Mouse (Mus musculus) retina, adult 2 months (tissue): ENCODE results near the gene Anapc15-ps.

Experiments used
- DNase-seq: peaks from one replicate; pipeline ENCODE4 v3.0.0-alpha.2; 2012; ENCODE audit warnings: low read depth, low spot score

Anapc15-ps gene

DNA sequence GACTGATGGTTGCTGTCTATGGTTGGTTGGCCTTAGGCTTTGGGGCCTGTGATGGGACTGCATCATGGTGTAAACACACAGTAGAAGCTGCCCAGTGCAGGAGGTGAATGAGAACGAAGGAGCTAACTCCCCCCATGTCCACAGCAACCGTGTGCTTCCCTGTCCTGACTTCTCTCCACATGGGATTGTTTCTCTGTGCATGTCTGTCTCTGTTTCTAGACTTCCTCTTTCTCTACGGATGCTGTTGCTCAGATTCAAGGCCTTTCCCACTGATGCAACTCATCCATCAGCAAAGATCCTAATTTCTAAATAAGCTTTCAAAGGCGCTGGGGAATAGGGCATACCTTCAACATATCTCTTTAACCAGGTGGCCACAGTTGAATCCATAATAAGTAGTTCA is 3.4 kb downstream of the Anapc15-ps start:
- DNase-seq, result no peak

DNA sequence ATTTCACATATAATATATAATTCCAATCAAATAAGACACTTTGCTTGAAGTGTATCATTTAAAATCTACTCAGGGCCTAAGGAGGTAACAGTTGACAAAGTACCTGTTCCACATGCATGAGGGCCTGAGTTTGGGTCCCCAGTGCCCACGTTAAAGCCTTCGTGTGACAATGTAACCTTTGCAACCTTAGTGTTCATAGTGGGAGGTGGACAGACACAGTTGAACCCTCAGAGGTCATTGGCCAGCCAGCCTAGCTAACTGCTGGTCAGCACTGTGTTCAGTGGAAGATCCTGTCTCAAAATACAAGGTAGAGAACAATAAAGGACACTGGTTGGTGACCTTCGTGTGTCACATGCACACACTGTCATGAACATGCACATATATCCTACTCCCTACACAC is 4.2 kb downstream of the Anapc15-ps start:
- no peak for DNase-seq

DNA sequence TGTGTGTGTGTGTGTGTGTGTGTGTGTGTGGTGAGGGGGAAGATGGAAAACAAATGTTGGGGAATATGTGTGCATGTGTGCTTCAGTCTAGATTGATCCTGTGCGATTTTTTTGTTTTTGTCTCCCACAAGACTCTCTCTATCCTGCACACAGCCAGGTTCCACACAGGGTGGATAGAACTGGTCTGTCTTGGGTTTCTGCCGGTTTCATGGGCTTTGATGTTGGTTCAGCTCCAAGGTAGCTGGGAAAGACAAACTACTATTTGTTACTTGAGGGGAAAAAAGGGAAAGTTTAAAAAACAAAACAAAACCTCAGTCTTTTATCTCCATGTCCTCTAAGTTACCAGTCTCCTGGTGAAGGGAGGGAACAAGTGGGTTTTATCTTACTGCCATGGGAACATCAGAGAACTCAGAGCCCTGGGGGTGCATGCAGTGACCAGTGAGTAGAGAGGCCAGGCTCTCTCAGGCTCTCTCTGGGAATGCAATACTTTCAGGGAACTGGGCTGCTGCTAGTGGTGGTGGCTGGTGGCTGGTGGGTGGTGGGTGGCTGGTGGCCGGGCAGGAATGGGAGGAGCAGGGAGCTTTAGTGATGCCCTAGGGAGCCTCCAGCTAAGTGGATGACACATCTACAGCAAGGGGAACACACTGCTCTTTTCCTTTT is 5.8 kb downstream of the Anapc15-ps start:
- DNase-seq, result no peak

DNA sequence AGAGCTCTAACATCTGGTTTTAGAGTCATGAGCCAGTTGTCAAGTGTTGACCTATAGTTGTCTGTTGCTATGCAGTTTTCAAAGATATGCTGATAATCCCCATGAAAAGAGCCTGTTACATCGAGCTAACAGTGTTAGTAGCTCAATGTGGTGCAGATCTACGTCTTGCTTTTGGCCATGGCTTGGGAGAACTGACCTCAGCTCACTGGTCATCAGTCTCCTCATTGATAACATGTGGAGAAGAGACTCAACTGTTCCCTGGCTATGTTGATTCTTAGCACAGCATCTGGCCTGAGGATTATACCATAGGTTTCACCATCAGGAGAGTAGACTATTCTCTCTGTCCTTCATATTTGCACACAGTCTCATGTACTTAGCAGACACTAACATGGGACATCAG is 6.5 kb downstream of the Anapc15-ps start:
- no peak for DNase-seq

DNA sequence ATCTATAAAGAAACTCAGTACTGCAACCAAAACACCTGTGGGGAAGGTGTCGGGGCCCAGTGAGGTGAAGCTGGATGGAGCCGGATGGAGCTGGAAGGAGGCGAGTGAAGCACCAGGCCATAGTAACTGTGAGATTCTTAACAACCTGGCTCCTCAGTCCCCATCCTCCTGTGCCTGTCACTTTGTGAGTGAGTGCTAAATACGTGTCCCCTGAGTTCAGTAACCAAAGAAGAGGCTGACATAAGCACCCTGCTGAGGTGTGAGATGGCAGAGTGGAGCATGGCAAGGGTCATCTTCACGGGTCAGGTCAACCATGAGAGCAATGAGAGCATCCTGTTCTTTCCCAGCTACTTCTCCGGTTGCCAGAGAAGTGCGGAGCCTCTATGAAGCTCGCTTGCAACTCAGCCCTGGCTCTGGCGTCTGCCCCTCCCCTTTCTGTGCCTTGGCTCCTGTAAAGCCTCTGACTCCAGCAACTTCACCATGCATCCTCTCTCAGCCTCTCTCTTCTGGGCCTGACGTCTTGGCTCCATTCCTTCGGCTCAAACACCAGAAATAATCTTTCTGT is 7.7 kb downstream of the Anapc15-ps start:
- DNase-seq, result no peak

DNA sequence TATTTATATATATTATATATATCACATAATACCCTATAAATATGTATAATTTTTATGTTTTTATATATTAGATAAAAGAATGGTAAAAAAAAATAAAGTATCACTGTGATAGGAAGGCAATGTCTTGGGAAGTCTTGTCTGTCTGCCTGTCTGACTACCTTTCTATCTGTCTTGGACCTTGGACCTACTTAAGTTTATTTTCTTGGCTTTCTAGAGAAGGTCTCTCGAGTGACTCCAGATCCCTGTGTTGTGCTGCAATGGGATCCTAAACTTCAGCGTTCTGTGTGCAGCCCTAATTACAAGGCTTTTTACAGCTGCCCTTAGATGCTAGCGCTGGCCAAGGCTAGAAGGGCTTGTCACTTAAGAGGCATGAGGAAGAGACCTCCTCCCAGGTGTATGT is 8.6 kb downstream of the Anapc15-ps start:
- DNase-seq, result no peak

DNA sequence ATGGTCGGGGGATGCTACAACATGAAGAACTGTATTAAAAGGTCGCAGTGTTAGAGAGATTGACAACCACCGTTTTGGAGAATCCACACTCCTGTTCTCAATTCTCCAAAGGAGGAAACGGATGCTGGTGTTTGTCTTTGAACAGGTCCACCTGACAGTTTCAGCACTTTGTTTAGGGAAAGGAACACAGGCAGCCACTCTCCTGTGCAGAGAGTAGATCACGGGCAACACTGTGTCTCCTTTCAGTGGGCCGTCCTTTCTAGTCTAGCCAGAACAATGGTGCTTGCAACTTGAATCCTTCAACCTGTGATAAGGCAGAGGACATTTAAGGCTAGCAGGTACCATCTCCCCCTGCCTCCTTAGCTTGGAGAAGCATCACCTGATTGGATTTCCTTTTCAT is 12.9 kb downstream of the Anapc15-ps start:
- no peak for DNase-seq

DNA sequence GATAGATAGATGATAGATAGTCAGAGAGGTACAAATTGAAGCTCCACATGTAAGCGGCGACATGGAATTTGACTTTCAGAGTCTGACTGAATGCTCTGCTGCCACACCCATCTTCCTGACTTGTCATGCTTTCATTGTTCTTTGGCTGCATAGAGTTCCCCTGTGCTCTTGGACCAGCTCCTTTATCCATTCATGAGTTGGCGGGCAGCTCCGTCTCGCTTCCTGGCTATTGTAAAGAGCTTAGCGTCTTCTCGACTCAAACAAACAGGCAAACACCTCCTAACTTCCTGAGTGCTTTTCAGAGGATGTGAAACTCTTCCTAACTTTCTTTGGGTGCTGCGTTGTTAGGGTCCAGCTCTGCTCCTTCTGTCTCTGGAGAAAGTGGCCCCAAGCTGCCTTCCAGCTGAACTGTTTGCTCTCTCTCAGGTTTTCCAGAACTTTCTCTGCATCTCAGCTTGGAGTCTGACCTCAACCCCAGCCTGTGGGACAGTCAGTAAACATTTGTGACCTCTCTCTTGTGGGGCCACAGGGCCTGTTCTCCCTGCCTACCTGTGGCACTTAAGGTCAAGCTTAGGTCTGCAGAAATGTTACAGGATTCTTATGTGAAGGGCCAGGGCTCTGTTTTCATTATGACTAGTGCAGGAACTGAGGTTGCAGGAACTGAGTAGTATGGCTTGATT is 13.6 kb downstream of the Anapc15-ps start:
- DNase-seq, result no peak

DNA sequence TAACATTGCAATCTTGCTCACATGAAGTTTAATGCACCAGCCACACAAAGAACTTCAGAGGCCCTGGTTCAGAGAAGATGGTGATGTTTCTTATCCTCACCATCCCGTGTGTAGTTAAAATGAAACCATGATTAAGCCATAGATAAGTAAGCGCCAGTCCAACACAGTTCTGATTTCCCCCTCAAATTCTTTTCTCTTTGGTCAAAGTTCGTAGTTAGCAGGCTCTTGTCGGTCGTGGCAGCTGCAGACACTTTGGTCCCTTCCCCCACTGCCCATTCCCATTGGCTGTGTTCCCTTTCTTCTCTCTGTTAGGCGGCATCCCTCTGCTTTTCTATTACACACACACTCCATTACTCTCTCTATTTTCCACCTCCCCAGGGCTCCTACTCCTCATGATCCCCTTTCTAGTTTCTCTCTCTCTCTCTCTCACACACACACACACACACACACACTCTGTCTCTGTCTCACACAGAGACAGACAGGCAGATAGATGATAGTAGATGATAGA is 14.4 kb downstream of the Anapc15-ps start:
- DNase-seq, result no peak

DNA sequence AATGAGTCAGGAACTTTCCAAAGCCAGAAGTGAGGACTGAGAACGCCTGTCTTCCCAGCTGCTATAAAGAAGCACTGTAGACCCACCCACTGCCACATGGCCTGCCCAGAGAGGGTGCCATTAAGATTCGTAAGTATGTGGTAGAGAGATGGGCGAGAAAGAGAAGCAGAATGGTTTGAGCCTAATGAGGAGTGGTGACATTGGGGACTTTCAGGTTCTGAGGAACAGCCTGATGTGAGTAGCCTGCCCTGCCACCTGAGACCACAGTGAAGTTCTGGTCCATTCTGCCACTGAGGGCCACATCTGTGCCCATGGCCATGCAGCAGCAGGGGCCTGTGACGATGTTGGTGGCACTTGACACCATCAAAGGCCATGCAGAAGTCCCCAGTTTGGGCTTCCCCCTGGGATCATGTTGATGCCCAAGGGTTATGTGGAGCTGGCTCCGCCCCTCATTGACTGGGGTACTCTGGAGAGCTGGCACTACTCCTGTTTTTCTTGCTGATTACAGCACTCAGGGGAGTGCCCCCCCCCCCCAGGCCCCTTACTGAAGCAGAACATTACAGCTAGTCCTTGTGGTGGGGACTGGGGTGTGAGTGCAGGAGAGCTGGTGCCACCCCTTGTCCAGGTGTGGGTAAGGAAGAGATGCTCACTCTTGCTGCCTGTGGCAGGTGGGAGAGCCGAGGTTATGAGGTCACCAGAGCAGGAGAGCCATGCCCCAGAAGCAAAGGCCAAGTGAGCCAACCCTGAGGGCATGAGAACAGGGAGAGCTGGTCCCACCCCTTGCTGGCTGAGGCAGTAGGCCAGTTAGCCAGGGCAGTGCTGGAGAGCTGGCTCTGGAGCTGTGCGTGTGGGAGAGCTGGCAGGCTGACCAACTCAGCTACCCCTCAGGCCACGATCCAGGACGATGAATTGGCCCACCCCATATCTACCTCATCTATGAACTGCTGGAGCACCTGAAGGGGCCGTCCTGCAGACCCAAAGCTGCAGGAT is 16.7 kb downstream of the Anapc15-ps start:
- no peak for DNase-seq

DNA sequence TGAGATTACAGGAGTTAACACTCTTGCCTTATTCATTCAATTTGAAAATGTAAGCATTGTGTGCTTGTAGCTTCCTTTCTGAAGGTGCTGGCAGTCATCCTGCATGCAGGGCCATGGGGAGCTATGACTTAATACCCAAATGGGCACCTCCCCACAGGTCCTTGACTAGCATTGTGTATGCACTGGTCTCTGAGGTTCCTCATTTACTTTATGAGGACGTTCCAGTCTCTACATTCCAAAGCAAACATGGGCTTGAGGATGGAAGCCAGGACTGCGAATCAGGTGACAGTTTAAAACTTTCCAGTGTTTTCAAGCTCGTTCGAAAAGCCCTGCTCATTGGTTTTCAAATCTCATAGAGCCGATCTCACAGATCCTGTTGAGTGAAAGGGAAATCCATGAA is 21.1 kb downstream of the Anapc15-ps start:
- DNase-seq, result no peak

DNA sequence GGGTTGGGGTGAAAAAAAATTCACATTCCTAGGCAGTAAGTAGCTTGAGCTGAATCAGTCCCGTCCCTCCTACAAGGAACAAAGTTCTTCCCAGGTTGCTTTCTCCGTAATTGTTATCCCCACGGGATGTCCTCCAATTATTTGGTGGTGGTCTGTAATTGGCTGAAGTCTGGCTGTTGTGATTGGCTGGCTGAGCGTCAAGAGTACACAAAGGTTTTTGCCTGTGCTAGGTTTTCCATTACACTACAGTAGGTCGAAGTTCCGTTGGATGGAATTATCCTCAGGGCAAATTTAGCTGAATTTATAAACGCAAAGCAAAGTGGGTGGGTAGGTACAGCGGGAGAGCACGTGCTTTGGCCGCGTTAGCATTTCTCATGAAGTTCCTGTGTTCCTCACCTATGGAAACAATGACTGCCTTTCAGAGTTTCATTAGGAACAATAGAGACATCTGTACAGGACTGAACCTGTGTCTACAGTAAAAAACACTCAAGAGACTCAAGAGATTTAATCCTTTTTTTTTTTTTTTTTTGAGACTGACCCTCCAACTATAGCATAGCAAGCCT is 24.8 kb downstream of the Anapc15-ps start:
- DNase-seq, result no peak

DNA sequence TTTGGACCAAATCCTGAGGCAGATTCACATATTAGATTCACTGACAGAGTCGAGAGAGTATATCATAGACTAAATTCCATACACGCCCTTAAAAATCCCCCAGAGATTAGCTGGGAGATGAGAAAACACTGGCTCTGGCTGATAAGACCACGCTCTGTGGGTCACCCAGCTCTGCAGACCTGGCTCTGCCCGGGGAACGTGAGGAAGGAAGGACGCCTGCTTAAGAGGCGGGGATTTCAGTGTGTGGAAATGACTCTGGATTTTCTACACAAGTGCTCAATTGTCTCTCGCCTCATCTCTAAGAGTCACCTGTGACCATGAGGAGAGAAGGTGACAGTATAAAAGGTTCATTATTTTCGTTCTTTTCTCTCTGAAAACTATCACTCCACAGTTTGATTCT is 26.1 kb downstream of the Anapc15-ps start:
- no peak for DNase-seq

DNA sequence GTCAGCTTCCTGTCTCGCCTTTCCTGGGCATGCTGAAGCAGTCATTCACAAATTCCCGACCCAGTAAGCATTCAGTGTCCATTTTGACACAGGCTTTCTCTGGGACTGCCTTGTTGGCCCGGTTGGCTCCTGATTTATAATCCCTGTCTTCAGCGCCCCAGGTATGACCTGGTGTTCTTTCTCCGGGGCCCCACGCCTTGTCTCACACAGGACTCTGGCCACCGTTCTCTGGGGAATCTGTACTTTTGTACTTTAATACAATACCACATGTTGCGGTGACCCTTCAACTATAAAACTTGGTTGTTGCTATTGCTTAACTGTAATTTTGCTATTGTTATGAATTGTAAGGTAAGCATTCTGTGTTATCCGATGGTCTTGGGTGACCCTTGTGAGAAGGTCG is 26.7 kb downstream of the Anapc15-ps start:
- DNase-seq, result no peak

DNA sequence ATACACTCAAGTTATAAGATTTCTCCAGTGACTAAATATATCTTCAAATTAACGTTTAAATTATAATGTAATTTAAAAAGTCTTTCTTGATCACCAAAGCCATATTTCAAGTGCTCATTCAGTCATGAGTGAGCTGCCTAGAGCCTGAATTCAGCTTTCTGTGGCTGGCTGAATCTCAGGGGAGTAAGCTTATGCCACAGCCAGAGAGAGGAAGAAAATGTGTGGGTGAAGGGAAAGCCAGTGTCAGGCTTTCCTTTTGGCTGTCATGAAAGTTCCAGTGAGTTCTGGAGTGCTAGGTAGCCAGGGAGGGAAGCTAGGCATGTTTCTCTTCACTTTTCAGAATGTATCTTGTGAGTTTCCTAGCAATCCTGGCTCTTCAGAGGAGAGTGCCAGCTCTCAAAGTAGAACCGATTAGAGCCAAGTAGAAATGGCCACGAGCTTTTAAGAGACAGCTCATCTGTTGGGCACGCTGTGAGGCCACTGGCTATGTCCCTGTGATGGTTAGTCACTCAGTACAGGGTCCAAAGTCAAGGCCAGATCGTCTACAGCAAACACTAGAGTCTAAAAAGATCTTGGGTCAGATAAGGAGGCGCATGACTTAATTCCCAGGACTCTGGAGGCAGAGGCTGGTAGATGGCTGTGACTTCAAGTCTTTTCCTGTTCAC is 29.4 kb downstream of the Anapc15-ps start:
- DNase-seq, result no peak

DNA sequence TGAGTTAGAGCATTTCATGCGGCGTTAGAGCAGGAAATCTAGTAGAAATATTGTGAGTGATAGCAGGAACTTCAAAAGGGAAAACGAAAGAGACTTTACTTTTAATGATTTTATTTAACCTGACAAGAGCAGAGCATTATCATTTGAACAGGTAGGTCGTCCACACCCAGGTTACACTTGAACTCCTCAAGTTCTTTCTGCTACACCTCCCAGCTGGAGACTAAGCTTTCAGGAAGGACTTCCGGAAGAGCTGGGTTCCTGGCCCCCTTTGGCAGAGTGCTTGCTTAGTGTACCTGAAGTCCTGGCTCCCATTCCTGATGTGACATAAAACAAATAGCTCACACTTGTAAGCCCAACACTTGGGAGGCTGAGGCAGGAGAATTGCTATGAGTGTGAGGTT is 30.2 kb downstream of the Anapc15-ps start:
- DNase-seq, result no peak

DNA sequence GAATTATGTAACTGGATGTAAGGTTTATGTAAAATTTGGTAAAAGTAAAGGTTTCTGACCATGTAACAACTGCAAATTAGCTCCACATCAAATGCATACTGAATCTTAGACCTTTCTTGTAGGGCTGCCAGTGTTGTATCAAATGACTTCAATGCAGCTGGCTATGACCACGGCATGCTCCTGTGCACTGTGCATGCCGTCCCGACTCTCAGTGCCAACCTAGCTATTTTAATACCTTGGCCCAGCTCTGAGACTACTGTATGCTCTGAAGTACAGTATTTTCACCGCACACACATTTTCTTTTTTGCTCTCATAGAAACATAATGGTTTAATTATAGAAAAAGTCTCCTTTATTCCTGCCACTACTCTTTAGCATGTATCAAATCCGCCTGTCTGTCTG is 31.9 kb downstream of the Anapc15-ps start:
- DNase-seq, result no peak

DNA sequence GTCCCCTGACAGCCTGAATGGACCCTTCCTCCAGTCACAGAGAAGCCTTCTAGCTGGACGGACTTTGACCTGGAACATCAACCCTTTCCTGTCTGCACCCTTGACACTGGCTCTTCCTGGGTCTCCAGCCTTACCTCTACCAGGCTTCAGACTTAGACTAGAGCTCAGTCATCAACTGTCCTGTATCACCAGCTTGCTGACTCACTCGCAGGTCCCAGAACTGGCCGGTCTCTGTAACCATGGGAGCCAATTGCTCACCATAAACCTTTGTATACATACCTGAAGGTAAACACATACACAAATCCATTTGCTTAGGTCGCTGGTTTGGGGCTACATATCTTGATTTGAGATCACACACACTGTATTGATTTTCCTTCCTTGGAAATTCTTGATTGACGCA is 33.8 kb downstream of the Anapc15-ps start:
- no peak for DNase-seq

DNA sequence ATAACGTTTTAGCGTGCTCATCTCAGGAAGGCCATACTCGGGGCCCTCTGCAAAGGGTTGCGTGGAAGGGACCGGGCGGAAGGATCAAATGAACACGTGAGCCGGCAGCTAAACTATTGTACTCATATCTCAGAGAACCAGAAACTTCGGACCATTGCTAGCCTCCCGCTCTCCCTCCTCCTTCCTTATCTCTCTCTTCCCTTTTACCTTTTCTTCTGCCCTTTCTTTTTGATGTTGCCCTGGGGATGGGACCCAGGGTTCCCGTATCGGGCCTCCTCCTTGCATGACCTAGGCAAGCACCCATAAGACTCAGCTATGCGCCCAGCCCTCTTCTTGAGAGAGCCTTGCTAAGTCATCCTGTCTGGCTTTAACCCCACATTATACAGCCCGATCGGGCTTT is 38.5 kb downstream of the Anapc15-ps start:
- DNase-seq, result no peak

DNA sequence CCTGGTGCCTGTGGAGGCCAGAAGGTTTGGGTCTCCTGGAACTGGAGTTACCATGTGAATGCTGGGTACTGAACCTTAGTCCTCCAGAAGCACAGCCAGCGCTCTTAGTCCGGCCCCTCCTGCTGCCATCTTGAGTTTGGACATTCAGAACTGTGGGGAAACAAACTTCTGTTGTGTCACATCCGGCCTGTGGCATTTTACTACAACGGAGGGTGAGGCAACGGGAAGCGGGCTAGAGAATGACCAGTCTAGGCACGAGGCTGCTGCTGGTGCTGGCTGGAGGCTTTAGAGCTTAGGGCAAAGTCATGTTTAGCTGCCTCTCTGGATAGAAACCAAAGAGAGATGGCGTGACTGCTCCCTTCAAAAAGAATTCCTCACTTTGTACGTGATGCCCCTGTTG is 39.0 kb downstream of the Anapc15-ps start:
- DNase-seq, result no peak

DNA sequence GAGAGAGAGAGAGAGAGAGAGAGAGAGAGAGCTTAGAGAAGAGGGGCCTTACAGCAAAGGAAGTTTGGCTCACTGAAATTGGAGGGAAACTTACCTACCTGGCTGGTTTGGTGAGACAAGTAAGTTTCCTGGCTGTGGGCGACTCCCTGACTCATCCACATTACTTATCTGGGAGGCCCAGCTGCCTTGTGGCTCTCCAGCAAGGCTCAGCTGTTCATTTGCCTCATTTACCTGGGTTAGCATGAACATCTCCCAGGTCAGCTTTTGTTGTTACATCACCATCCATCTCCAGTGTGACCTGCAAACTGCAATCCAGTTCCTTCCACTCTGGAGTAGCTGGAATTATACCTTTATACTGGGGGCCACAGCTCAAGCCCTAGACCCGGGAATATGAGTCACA is 41.7 kb downstream of the Anapc15-ps start:
- no peak for DNase-seq
